ENCODE assay signal across 23 mouse cellular contexts in genomic region chr9:49653478-49654245, GRCm38 (mm10).
"Had no signal": no experiment of that assay in that cellular context is flagged by ENCODE, and none has a peak within 500 bp of the region (broad histone marks: within the 10 kb centered on the region; RNA-seq: fewer than 3 reads in every experiment).

No protein-coding gene starts in this region.

- H3K9me3 ChIP-seq: limb, embryonic 10.5 days; liver, embryonic 12.5 days; liver, embryonic 15.5 days; lung, embryonic 15.5 days; midbrain, embryonic 13.5 days; neural tube, embryonic 13.5 days had no signal

- DNase-seq: kidney, adult 2 months; kidney, postnatal 4 days; layer of hippocampus, postnatal 36 days; liver; lung, adult 18-20 months; lung, postnatal 10 days; lung, postnatal 36 days; retina, postnatal 1 day; right cerebral cortex, postnatal 4 days; thymus, postnatal 36 days had no signal

- H3K4me1 ChIP-seq: liver, embryonic 12.5 days; liver, embryonic 15.5 days; lung, embryonic 15.5 days; megakaryocyte, embryonic 14.5 days; midbrain, embryonic 10.5 days had no signal

- H3K4me3 ChIP-seq: left cerebral cortex, adult 2 months; limb, embryonic 10.5 days; limb, embryonic 13.5 days; liver, embryonic 12.5 days; liver, embryonic 15.5 days; lung, embryonic 15.5 days; megakaryocyte, embryonic 14.5 days; midbrain, embryonic 10.5 days; midbrain, embryonic 13.5 days; myocyte; neural tube, embryonic 13.5 days had no signal

- H3K9ac ChIP-seq: limb, embryonic 13.5 days; liver, embryonic 12.5 days; liver, embryonic 15.5 days; lung, embryonic 15.5 days; midbrain, embryonic 13.5 days; neural tube, embryonic 13.5 days had no signal

- H3K36me3 ChIP-seq: limb, embryonic 10.5 days; limb, embryonic 13.5 days; liver, embryonic 12.5 days; liver, embryonic 15.5 days; lung, embryonic 15.5 days; midbrain, embryonic 10.5 days; neural tube, embryonic 13.5 days had no signal

- H3K27ac ChIP-seq: kidney, postnatal 0 days; left cerebral cortex, adult 2 months; limb, embryonic 10.5 days; limb, embryonic 13.5 days; liver, embryonic 12.5 days; liver, embryonic 15.5 days; lung, embryonic 15.5 days; midbrain, embryonic 10.5 days; midbrain, embryonic 13.5 days; stomach, postnatal 0 days had no signal
